Mouse (Mus musculus): ENCODE results near the gene Mb. TPM values are rescaled to one million over a fixed set of nuclear protein-coding genes. Genes with fewer than 3 reads are reported as not detected.

The Mb gene
- polyA plus RNA-seq, 1 experiment from 2014 or later = 0.39 TPM

- ATAC-seq (ENCODE audit: insufficient number of reproducible peaks, insufficient read depth, low FRiP score, low read depth) = no peak
- no peak overlapping the region for H3K4me3 ChIP-seq (ENCODE audit: low read depth, low read length)
- no peaks in the 10 kb centered on the region for H3K27me3 ChIP-seq (ENCODE audit: control insufficient read depth, insufficient read depth, low read length)
- H3K27ac ChIP-seq (ENCODE audit: low read length) = no peak overlapping the region
- H3K9ac ChIP-seq (replicated peaks; ENCODE audit: low read depth, low read length) = no peak overlapping the region
- no peaks in the 10 kb centered on the region for H3K4me1 ChIP-seq (ENCODE audit: control insufficient read depth, insufficient read depth, low read length)
- WGBS = 92% methylated on average over 7 of the region's 7 CpGs
- no peak overlapping the region for H3K4me2 ChIP-seq (replicated peaks; ENCODE audit: low read depth, low read length)
- no peaks in the 10 kb centered on the region for H3K9me3 ChIP-seq (ENCODE audit: control insufficient read depth, low read depth, low read length)
- H3K36me3 ChIP-seq (ENCODE audit: control insufficient read depth, insufficient read depth, low read length) = peaks cover 49% of the 10 kb centered on the region
These were observed 35.3 kb upstream of the Mb start for GRCm38 (mm10) chr15:77085818-77086217.

- H3K4me3 ChIP-seq (ENCODE audit: low read depth, low read length) = no peak overlapping the region
- H3K9ac ChIP-seq (replicated peaks; ENCODE audit: low read depth, low read length) = no peak overlapping the region
- no peak overlapping the region for H3K4me2 ChIP-seq (replicated peaks; ENCODE audit: low read depth, low read length)
- H3K4me1 ChIP-seq (ENCODE audit: control insufficient read depth, insufficient read depth, low read length) = no peaks in the 10 kb centered on the region
- H3K9me3 ChIP-seq (ENCODE audit: control insufficient read depth, low read depth, low read length) = no peaks in the 10 kb centered on the region
- H3K36me3 ChIP-seq (ENCODE audit: control insufficient read depth, insufficient read depth, low read length) = peaks cover 58% of the 10 kb centered on the region
- no peaks in the 10 kb centered on the region for H3K27me3 ChIP-seq (ENCODE audit: control insufficient read depth, insufficient read depth, low read length)
- WGBS = 83% methylated on average over 5 of the region's 5 CpGs
- no peak for ATAC-seq (ENCODE audit: insufficient number of reproducible peaks, insufficient read depth, low FRiP score, low read depth)
- no peak overlapping the region for H3K27ac ChIP-seq (ENCODE audit: low read length)
These were observed 31.0 kb upstream of the Mb start for GRCm38 (mm10) chr15:77081454-77081853.

GRCm38 (mm10) chr15:77080684-77081254 lies 30.3 kb upstream of the Mb start:
- H3K9ac ChIP-seq (replicated peaks; ENCODE audit: low read depth, low read length) = no peak overlapping the region
- no peak overlapping the region for H3K27ac ChIP-seq (ENCODE audit: low read length)
- no peaks in the 10 kb centered on the region for H3K9me3 ChIP-seq (ENCODE audit: control insufficient read depth, low read depth, low read length)
- H3K4me1 ChIP-seq (ENCODE audit: control insufficient read depth, insufficient read depth, low read length) = no peaks in the 10 kb centered on the region
- no peaks in the 10 kb centered on the region for H3K27me3 ChIP-seq (ENCODE audit: control insufficient read depth, insufficient read depth, low read length)
- peaks cover 55% of the 10 kb centered on the region for H3K36me3 ChIP-seq (ENCODE audit: control insufficient read depth, insufficient read depth, low read length)
- H3K4me2 ChIP-seq (replicated peaks; ENCODE audit: low read depth, low read length) = no peak overlapping the region
- ATAC-seq (ENCODE audit: insufficient number of reproducible peaks, insufficient read depth, low FRiP score, low read depth) = no peak
- no peak overlapping the region for H3K4me3 ChIP-seq (ENCODE audit: low read depth, low read length)
- 78% methylated on average over 14 of the region's 14 CpGs for WGBS

- Histone ChIP-seq H3K36me3 (ENCODE audit: control insufficient read depth, insufficient read depth, low read length) (peaks cover 47% of the 10 kb centered on the region), H3K27me3 (ENCODE audit: control insufficient read depth, insufficient read depth, low read length) (no peaks in the 10 kb centered on the region), H3K4me2 (replicated peaks; ENCODE audit: low read depth, low read length) (no peak overlapping the region), H3K9me3 (ENCODE audit: control insufficient read depth, low read depth, low read length) (no peaks in the 10 kb centered on the region), H3K4me1 (ENCODE audit: control insufficient read depth, insufficient read depth, low read length) (no peaks in the 10 kb centered on the region), H3K4me3 (ENCODE audit: low read depth, low read length) (no peak overlapping the region), H3K27ac (ENCODE audit: low read length) (no peak overlapping the region), H3K9ac (replicated peaks; ENCODE audit: low read depth, low read length) (no peak overlapping the region)
- 80% methylated on average over 11 of the region's 11 CpGs for WGBS
- no peak for ATAC-seq (ENCODE audit: insufficient number of reproducible peaks, insufficient read depth, low FRiP score, low read depth)
These were observed 29.5 kb upstream of the Mb start for GRCm38 (mm10) chr15:77079890-77080361.

- Histone ChIP-seq H3K4me1 (ENCODE audit: control insufficient read depth, insufficient read depth, low read length) (no peaks in the 10 kb centered on the region), H3K9ac (replicated peaks; ENCODE audit: low read depth, low read length) (no peak overlapping the region), H3K9me3 (ENCODE audit: control insufficient read depth, low read depth, low read length) (no peaks in the 10 kb centered on the region), H3K4me2 (replicated peaks; ENCODE audit: low read depth, low read length) (no peak overlapping the region), H3K27me3 (ENCODE audit: control insufficient read depth, insufficient read depth, low read length) (no peaks in the 10 kb centered on the region), H3K36me3 (ENCODE audit: control insufficient read depth, insufficient read depth, low read length) (peaks cover 41% of the 10 kb centered on the region), H3K4me3 (ENCODE audit: low read depth, low read length) (no peak overlapping the region), H3K27ac (ENCODE audit: low read length) (no peak overlapping the region)
- no peak for ATAC-seq (ENCODE audit: insufficient number of reproducible peaks, insufficient read depth, low FRiP score, low read depth)
- WGBS = 86% methylated on average over 14 of the region's 14 CpGs
These were observed 28.9 kb upstream of the Mb start for GRCm38 (mm10) chr15:77079256-77079822.

GRCm38 (mm10) chr15:77078786-77079185 lies 28.3 kb upstream of the Mb start:
- WGBS = 73% methylated on average over 3 of the region's 3 CpGs

GRCm38 (mm10) chr15:77077906-77078305 lies 27.4 kb upstream of the Mb start:
- H3K9ac ChIP-seq (replicated peaks; ENCODE audit: low read depth, low read length) = no peak overlapping the region
- no peak for ATAC-seq (ENCODE audit: insufficient number of reproducible peaks, insufficient read depth, low FRiP score, low read depth)
- no peaks in the 10 kb centered on the region for H3K27me3 ChIP-seq (ENCODE audit: control insufficient read depth, insufficient read depth, low read length)
- no peak overlapping the region for H3K4me2 ChIP-seq (replicated peaks; ENCODE audit: low read depth, low read length)
- no peak overlapping the region for H3K27ac ChIP-seq (ENCODE audit: low read length)
- no peaks in the 10 kb centered on the region for H3K9me3 ChIP-seq (ENCODE audit: control insufficient read depth, low read depth, low read length)
- H3K4me1 ChIP-seq (ENCODE audit: control insufficient read depth, insufficient read depth, low read length) = 0 out of 2 replicates have a peak, but pooled peaks cover under 1% of the 10 kb centered on the region
- H3K4me3 ChIP-seq (ENCODE audit: low read depth, low read length) = no peak overlapping the region
- H3K36me3 ChIP-seq (ENCODE audit: control insufficient read depth, insufficient read depth, low read length) = peaks cover 29% of the 10 kb centered on the region
- 90% methylated on average over 9 of the region's 9 CpGs for WGBS

More at GRCm38 (mm10) chr15:77078786-77079185, 28.3 kb upstream of the Mb start:
- no peak overlapping the region for H3K9ac ChIP-seq (replicated peaks; ENCODE audit: low read depth, low read length)
- H3K4me3 ChIP-seq (ENCODE audit: low read depth, low read length) = no peak overlapping the region
- H3K27me3 ChIP-seq (ENCODE audit: control insufficient read depth, insufficient read depth, low read length) = no peaks in the 10 kb centered on the region
- H3K36me3 ChIP-seq (ENCODE audit: control insufficient read depth, insufficient read depth, low read length) = peaks cover 36% of the 10 kb centered on the region
- no peak overlapping the region for H3K27ac ChIP-seq (ENCODE audit: low read length)
- H3K9me3 ChIP-seq (ENCODE audit: control insufficient read depth, low read depth, low read length) = no peaks in the 10 kb centered on the region
- H3K4me1 ChIP-seq (ENCODE audit: control insufficient read depth, insufficient read depth, low read length) = no peaks in the 10 kb centered on the region
- ATAC-seq (ENCODE audit: insufficient number of reproducible peaks, insufficient read depth, low FRiP score, low read depth) = no peak
- no peak overlapping the region for H3K4me2 ChIP-seq (replicated peaks; ENCODE audit: low read depth, low read length)

GRCm38 (mm10) chr15:77076523-77076922 lies 26.1 kb upstream of the Mb start:
- Histone ChIP-seq H3K36me3 (ENCODE audit: control insufficient read depth, insufficient read depth, low read length) (peaks cover 21% of the 10 kb centered on the region), H3K4me1 (ENCODE audit: control insufficient read depth, insufficient read depth, low read length) (peaks cover 5% of the 10 kb centered on the region; the same call in 1 of the 2 replicates), H3K4me3 (ENCODE audit: low read depth, low read length) (no peak overlapping the region), H3K9ac (replicated peaks; ENCODE audit: low read depth, low read length) (no peak overlapping the region), H3K9me3 (ENCODE audit: control insufficient read depth, low read depth, low read length) (no peaks in the 10 kb centered on the region), H3K27ac (ENCODE audit: low read length) (no peak overlapping the region), H3K4me2 (replicated peaks; ENCODE audit: low read depth, low read length) (no peak overlapping the region), H3K27me3 (ENCODE audit: control insufficient read depth, insufficient read depth, low read length) (no peaks in the 10 kb centered on the region)
- no peak for ATAC-seq (ENCODE audit: insufficient number of reproducible peaks, insufficient read depth, low FRiP score, low read depth)
- WGBS = 83% methylated on average over 3 of the region's 3 CpGs

Measured in stomach, embryonic 14.5 days (tissue).